Mouse (Mus musculus) intestine, embryonic 15.5 days (tissue): ENCODE results near the gene Mef2c. TPM values are rescaled to one million over a fixed set of nuclear protein-coding genes. Genes with fewer than 3 reads are reported as not detected.
A peak's percentile ranks its signal among the peaks of the same experiment; 100 is the strongest.

Source experiments
- ATAC-seq: fragments of 200-750 bp; cut with Nextera tagmentation; 2 replicates; pipeline ENCODE4 v1.8.0; 2017; ENCODE audit warnings: moderate TSS enrichment, moderate library complexity
- H3K27ac ChIP-seq: fragments of 300-500 bp; sonication (generic); 2 replicates; pipeline ENCODE4 v1.5.1; 2015; ENCODE audit warnings: mild to moderate bottlenecking, inconsistent platforms
- H3K27me3 ChIP-seq: fragments of 300-500 bp; sonication (generic); replicated peaks from 2 replicates; pipeline ENCODE4 v1.6.1; 2015; ENCODE audit warnings: inconsistent platforms
- H3K36me3 ChIP-seq: fragments of 300-500 bp; sonication (generic); 2 replicates; pipeline ENCODE4 v1.6.1; 2015; ENCODE audit warnings: inconsistent platforms
- H3K4me1 ChIP-seq: fragments of 300-500 bp; sonication (generic); replicated peaks from 2 replicates; pipeline ENCODE4 v1.6.1; 2015; ENCODE audit warnings: inconsistent platforms
- H3K4me2 ChIP-seq: fragments of 300-500 bp; sonication (generic); replicated peaks from 2 replicates; pipeline ENCODE4 v1.6.1; 2015; ENCODE audit warnings: mild to moderate bottlenecking, inconsistent platforms
- H3K4me3 ChIP-seq: fragments of 300-500 bp; sonication (generic); replicated peaks from 2 replicates; pipeline ENCODE4 v1.5.1; 2015; ENCODE audit warnings: inconsistent platforms
- H3K9ac ChIP-seq: fragments of 300-500 bp; sonication (generic); 2 replicates; pipeline ENCODE4 v1.6.1; 2015; ENCODE audit warnings: inconsistent platforms
- H3K9me3 ChIP-seq: fragments of 300-500 bp; sonication (generic); 2 replicates; pipeline ENCODE4 v1.6.1; 2016; ENCODE audit warnings: inconsistent platforms
- WGBS: fragments of 180-500 bp; shearing (Covaris S2); methylation state at CpG from one replicate; pipeline ENCODE4 v1.1.7; 2015; 5-methylcytosine and 5-hydroxymethylcytosine counted together
- polyA plus RNA-seq: library from polyadenylated mRNA; unstranded; fragments of >200 nt; fragmentation: Nextera tagmentation; extraction: Ambion mirVana; gene quantifications from 2 replicates; pipeline ENCODE4 v1.2.1, GENCODE M21; 2015

Gene Mef2c
- polyA plus RNA-seq, 1 experiment from 2014 or later, result 39.1 TPM

GRCm38 (mm10) chr13:83526066-83526465, 22.2 kb downstream of the Mef2c start:
- no peak for ATAC-seq
- Histone ChIP-seq H3K27me3 (no peaks in the 10 kb centered on the region), H3K9ac (no peak overlapping the region), H3K36me3 (no peaks in the 10 kb centered on the region), H3K4me1 (no peaks in the 10 kb centered on the region; the same call in 1 of the 2 replicates), H3K9me3 (no peaks in the 10 kb centered on the region), H3K27ac (no peak overlapping the region), H3K4me2 (peak overlapping the region; percentile 77), H3K4me3 (peak overlapping the region; percentile 17; the same call in 1 of the 2 replicates)
- 41% methylated on average over 6 of the region's 6 CpGs for WGBS

DNA sequence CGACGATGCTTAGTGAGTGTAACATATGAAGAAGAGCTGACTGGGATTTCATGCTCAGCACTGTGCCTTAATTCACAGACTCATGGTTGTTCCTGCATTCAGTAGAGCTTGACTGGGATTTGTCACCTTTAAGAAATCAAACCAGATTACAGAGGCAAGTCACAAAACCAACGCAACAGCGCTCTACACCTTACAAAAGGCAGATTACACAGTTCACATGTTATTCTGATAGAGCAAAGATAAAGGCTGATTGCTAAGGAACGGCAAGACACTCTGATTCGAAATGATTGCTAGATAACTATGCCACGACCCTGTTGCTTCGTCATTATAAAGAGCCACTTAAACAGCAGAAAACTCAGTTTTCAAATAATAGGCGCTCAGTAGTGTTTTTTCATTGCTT, 24.1 kb downstream of the Mef2c start:
- 70% methylated on average over 9 of the region's 9 CpGs for WGBS

GRCm38 (mm10) chr13:83529729-83530314, 26.0 kb downstream of the Mef2c start:
- Histone ChIP-seq H3K9me3 (no peaks in the 10 kb centered on the region), H3K36me3 (no peaks in the 10 kb centered on the region), H3K27me3 (no peaks in the 10 kb centered on the region), H3K27ac (no peak overlapping the region), H3K4me3 (no peak overlapping the region), H3K4me1 (no peaks in the 10 kb centered on the region; the same call in 1 of the 2 replicates), H3K9ac (no peak overlapping the region), H3K4me2 (no peak overlapping the region)
- 64% methylated on average over 8 of the region's 8 CpGs for WGBS
- no peak for ATAC-seq

More for the DNA sequence above, 24.1 kb downstream of the Mef2c start:
- Histone ChIP-seq H3K27ac (no peak overlapping the region), H3K4me3 (no peak overlapping the region), H3K27me3 (no peaks in the 10 kb centered on the region), H3K9me3 (no peaks in the 10 kb centered on the region), H3K4me1 (no peaks in the 10 kb centered on the region; the same call in 1 of the 2 replicates), H3K36me3 (no peaks in the 10 kb centered on the region), H3K4me2 (no peak overlapping the region), H3K9ac (no peak overlapping the region)
- ATAC-seq, result no peak

GRCm38 (mm10) chr13:83530889-83531288, 27.1 kb downstream of the Mef2c start:
- H3K9me3 ChIP-seq, result no peaks in the 10 kb centered on the region
- 80% methylated on average over 4 of the region's 4 CpGs for WGBS
- ATAC-seq, result no peak

DNA sequence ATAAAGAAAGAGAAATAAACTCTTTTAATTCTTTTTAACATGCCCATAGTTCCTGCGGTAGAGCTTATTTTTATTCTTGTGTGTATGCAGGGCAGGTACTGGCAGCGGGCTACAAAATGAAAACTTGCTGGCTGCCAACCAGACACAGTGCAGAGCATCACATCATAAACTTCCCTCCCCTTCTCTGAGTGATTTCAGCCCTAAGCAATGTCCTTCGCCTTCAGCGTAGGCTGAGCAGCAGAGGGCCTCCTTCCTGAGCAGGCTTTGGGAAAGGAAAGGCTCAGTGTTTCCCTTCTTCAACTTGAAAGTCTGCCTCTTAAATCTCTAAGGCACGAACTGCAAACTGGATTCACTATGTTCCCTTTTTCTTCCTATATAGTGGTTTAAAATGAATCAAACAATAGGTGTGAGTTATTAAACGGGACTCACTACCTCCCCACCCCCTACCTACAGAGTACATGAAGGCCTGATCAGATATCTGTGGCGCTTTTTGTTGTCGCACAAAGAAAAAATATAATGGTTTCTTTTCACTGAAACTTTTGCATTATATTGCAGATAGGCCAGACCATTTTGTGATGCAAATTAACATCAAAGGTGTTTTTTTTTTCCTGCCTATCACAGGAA, 28.2 kb downstream of the Mef2c start:
- Histone ChIP-seq H3K4me1 (no peaks in the 10 kb centered on the region), H3K4me2 (no peak overlapping the region), H3K27me3 (no peaks in the 10 kb centered on the region), H3K4me3 (no peak overlapping the region), H3K27ac (peak overlapping the region; percentile 32; the same call in 1 of the 2 replicates), H3K9ac (no peak overlapping the region), H3K36me3 (no peaks in the 10 kb centered on the region), H3K9me3 (no peaks in the 10 kb centered on the region)
- ATAC-seq, result peak; percentile 69; the same call in 1 of the 2 replicates
- 44% methylated on average over 8 of the region's 8 CpGs for WGBS

More at GRCm38 (mm10) chr13:83530889-83531288, 27.1 kb downstream of the Mef2c start:
- no peaks in the 10 kb centered on the region for H3K4me1 ChIP-seq
- no peaks in the 10 kb centered on the region for H3K36me3 ChIP-seq
- no peak overlapping the region for H3K27ac ChIP-seq
- H3K27me3 ChIP-seq, result no peaks in the 10 kb centered on the region
- H3K4me2 ChIP-seq, result no peak overlapping the region
- H3K9ac ChIP-seq, result no peak overlapping the region
- no peak overlapping the region for H3K4me3 ChIP-seq

- Histone ChIP-seq H3K27me3 (no peaks in the 10 kb centered on the region), H3K4me2 (no peak overlapping the region), H3K4me1 (no peaks in the 10 kb centered on the region), H3K9me3 (no peaks in the 10 kb centered on the region), H3K9ac (no peak overlapping the region), H3K36me3 (no peaks in the 10 kb centered on the region), H3K4me3 (no peak overlapping the region), H3K27ac (no peak overlapping the region)
- no peak for ATAC-seq
- WGBS, result 68% methylated on average over 3 of the region's 3 CpGs
These were observed 32.5 kb downstream of the Mef2c start for GRCm38 (mm10) chr13:83536361-83536760.

DNA sequence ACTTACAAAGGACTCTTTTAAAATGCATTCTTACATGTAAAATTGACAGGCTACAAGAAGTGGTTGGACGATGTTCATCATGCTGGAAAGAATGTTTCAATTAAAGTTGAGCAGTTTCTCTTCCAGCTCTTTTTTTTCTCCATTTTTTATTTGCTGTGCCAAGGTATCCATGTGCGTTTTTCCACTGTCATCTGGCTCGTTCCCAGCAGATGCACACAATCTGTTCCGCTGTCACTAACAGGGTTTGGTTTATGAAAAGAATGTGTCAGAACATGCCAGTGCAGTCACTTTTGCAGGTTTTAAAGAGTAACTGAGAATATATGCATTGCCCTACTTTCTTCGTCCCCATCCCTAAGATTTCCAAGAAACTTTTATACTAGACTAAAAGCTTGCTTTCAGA, 33.3 kb downstream of the Mef2c start:
- Histone ChIP-seq H3K9me3 (no peaks in the 10 kb centered on the region), H3K27ac (no peak overlapping the region), H3K9ac (no peak overlapping the region), H3K27me3 (no peaks in the 10 kb centered on the region), H3K4me2 (no peak overlapping the region), H3K4me1 (no peaks in the 10 kb centered on the region), H3K36me3 (no peaks in the 10 kb centered on the region), H3K4me3 (no peak overlapping the region)
- ATAC-seq, result no peak
- 58% methylated on average over 5 of the region's 5 CpGs for WGBS

- Histone ChIP-seq H3K4me1 (no peaks in the 10 kb centered on the region), H3K27ac (no peak overlapping the region), H3K4me2 (no peak overlapping the region), H3K27me3 (no peaks in the 10 kb centered on the region), H3K9ac (no peak overlapping the region), H3K9me3 (no peaks in the 10 kb centered on the region), H3K36me3 (no peaks in the 10 kb centered on the region), H3K4me3 (no peak overlapping the region)
- ATAC-seq, result no peak
These were observed 36.1 kb downstream of the Mef2c start for GRCm38 (mm10) chr13:83539921-83540320.

GRCm38 (mm10) chr13:83542666-83543065, 38.8 kb downstream of the Mef2c start:
- no peak for ATAC-seq
- Histone ChIP-seq H3K4me2 (no peak overlapping the region), H3K4me1 (no peaks in the 10 kb centered on the region), H3K9ac (no peak overlapping the region), H3K27ac (no peak overlapping the region), H3K4me3 (no peak overlapping the region), H3K9me3 (no peaks in the 10 kb centered on the region), H3K36me3 (no peaks in the 10 kb centered on the region), H3K27me3 (no peaks in the 10 kb centered on the region)
- WGBS, result 76% methylated on average over 5 of the region's 5 CpGs

DNA sequence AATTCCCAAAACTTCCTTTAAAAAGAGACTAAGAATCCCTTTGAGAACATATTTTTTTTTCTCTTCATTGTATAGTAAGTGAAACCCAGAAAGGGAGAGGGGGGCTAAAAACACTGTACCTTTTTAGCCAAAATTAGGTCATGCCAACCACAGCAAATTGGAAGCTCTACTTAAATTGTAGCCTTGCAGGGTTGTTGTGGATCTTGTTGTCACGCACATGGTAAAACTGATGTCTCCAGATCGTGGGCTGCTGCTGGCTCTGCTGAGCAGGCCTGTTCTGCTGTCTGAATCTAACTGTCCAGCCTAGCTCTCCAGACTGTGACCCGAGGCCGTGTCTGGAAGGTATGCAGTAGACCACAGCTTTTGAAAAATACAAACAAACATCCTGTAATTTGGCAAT, 40.9 kb downstream of the Mef2c start:
- Histone ChIP-seq H3K4me3 (no peak overlapping the region), H3K27me3 (no peaks in the 10 kb centered on the region), H3K9me3 (no peaks in the 10 kb centered on the region), H3K4me2 (no peak overlapping the region), H3K9ac (no peak overlapping the region), H3K27ac (no peak overlapping the region), H3K4me1 (no peaks in the 10 kb centered on the region), H3K36me3 (no peaks in the 10 kb centered on the region)
- no peak for ATAC-seq
- 73% methylated on average over 4 of the region's 4 CpGs for WGBS

DNA sequence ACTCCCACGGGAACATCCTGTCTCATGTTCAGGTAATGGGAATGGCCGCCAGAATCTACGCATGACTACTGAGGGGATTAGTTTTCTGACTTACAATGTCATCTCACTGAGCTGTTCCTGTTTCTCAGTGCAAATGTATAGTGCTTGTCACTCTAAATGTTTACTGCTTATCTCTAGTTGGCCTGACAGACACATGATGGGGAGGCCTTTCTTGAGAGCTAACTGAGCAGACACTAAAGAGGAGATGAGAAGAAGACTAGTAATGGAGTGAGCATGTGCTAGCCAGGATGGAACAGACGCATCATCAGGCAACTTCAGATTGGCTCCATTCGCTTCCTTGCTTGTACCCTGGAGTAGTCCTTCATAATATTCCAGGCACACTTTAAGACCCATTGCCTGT, 43.0 kb downstream of the Mef2c start:
- 92% methylated on average over 5 of the region's 5 CpGs for WGBS
- Histone ChIP-seq H3K4me3 (no peak overlapping the region), H3K9me3 (no peaks in the 10 kb centered on the region), H3K36me3 (no peaks in the 10 kb centered on the region), H3K9ac (no peak overlapping the region), H3K4me1 (no peaks in the 10 kb centered on the region), H3K27ac (no peak overlapping the region), H3K27me3 (no peaks in the 10 kb centered on the region), H3K4me2 (no peak overlapping the region)
- ATAC-seq, result no peak

GRCm38 (mm10) chr13:83551259-83551658, 47.4 kb downstream of the Mef2c start:
- Histone ChIP-seq H3K27ac (no peak overlapping the region), H3K27me3 (no peaks in the 10 kb centered on the region), H3K9ac (no peak overlapping the region), H3K4me2 (no peak overlapping the region), H3K4me3 (no peak overlapping the region), H3K9me3 (no peaks in the 10 kb centered on the region), H3K36me3 (no peaks in the 10 kb centered on the region), H3K4me1 (no peaks in the 10 kb centered on the region)
- ATAC-seq, result no peak

- Histone ChIP-seq H3K4me3 (no peak overlapping the region), H3K4me1 (no peaks in the 10 kb centered on the region), H3K4me2 (no peak overlapping the region), H3K9ac (no peak overlapping the region), H3K27me3 (no peaks in the 10 kb centered on the region), H3K36me3 (no peaks in the 10 kb centered on the region), H3K27ac (no peak overlapping the region), H3K9me3 (no peaks in the 10 kb centered on the region)
- no peak for ATAC-seq
- WGBS, result 66% methylated on average over 1 of the region's 1 CpGs
These were observed 48.2 kb downstream of the Mef2c start for GRCm38 (mm10) chr13:83552051-83552450.
